Mouse (Mus musculus): ENCODE results near the gene Serpina3k. TPM values are rescaled to one million over a fixed set of nuclear protein-coding genes. Genes with fewer than 3 reads are reported as not detected.
"Not testable (repeated sequence)": the region's sequence is repeated elsewhere in the genome, so short reads cannot be mapped to it uniquely, and the experiment has no call there.

Gene Serpina3k
- total and polyA plus RNA-seq, 2 experiments from 2014 or later, result 0.05 TPM; not detected in 1

- DNase-seq (ENCODE audit: low spot score) (no peak), ATAC-seq (ENCODE audit: insufficient read depth, low read depth) (no peak)
- Histone ChIP-seq H3K9ac (replicated peaks; ENCODE audit: low read depth, low read length) (no peak overlapping the region), H3K4me1 (ENCODE audit: control insufficient read depth, insufficient read depth) (no peaks in the 10 kb centered on the region), H3K9me3 (replicated peaks; ENCODE audit: control insufficient read depth, low read length) (no peaks in the 10 kb centered on the region), H3K4me2 (ENCODE audit: low read depth, low read length) (no peak overlapping the region), H3K36me3 (replicated peaks; ENCODE audit: control insufficient read depth, insufficient read depth, low read length) (no peaks in the 10 kb centered on the region), H3K4me3 (ENCODE audit: low read depth, low read length) (no peak overlapping the region), H3K27me3 (ENCODE audit: control insufficient read depth, insufficient read depth, low read length) (no peaks in the 10 kb centered on the region), H3K27ac (ENCODE audit: low read depth) (no peak overlapping the region)
- WGBS, result 86% methylated on average over 11 of the region's 11 CpGs
- TF ChIP-seq CTCF (IDR thresholded peaks at IDR 0.05; ENCODE audit: low read depth) (no peak), EP300 (IDR thresholded peaks at IDR 0.05; ENCODE audit: low read depth) (no peak)
These were observed 41.6 kb downstream of the Serpina3k start for GRCm38 (mm10) chr12:104379856-104380255.

DNA sequence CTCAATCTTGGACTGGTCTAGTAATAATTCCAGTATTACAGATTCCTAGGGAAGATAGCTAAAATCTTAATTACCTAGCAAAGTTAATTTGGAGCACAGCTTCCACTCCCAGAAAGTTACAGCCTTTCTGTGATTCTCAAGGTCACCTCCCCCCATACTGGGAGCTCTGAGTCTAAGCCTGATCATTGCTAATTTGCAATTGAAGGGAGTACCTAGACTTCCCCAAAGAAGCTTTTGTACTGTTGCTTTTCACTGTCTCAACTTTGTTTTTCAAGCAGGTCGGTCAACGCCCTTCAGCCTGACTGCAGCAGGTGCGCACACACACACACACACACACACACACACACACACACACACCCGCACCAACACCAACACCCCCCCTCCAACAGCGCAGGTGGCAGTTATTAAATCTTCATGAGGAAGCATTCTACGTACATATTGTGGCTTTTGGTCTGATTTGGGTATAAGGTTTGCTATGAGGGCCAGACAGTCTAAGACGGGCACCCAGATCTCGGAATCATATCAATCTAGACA, 42.9 kb downstream of the Serpina3k start:
- not testable (repeated sequence) for H3K4me2 ChIP-seq (ENCODE audit: low read depth, low read length); H3K36me3 ChIP-seq (replicated peaks; ENCODE audit: control insufficient read depth, insufficient read depth, low read length); DNase-seq (ENCODE audit: low spot score); H3K9ac ChIP-seq (replicated peaks; ENCODE audit: low read depth, low read length); H3K9me3 ChIP-seq (replicated peaks; ENCODE audit: control insufficient read depth, low read length); H3K4me3 ChIP-seq (ENCODE audit: low read depth, low read length); ATAC-seq (ENCODE audit: insufficient read depth, low read depth); H3K27ac ChIP-seq (ENCODE audit: low read depth); H3K4me1 ChIP-seq (ENCODE audit: control insufficient read depth, insufficient read depth); H3K27me3 ChIP-seq (ENCODE audit: control insufficient read depth, insufficient read depth, low read length)
- 84% methylated on average over 8 of the region's 8 CpGs for WGBS

DNA sequence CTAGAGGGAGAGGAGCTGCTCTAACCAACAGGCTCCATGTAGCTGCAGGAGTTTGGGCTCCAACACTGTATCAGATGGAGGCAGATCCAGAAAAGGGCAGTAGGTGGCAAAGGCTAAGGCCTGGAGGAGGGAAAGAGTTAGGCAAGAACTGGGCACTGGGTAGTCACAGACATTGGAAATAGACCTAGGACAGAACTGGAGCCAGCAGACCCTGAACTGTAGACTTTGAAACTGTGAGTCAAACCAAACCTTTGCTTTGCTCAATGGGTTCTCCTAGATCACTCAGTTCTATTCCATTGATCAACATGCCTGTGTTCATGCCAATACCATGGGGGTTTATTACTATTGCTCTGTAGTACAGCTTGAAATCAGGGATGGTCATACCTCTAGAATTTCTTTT, 47.7 kb downstream of the Serpina3k start:
- not testable (repeated sequence) for H3K27ac ChIP-seq (ENCODE audit: low read depth); DNase-seq (ENCODE audit: low spot score); H3K9me3 ChIP-seq (replicated peaks; ENCODE audit: control insufficient read depth, low read length); H3K9ac ChIP-seq (replicated peaks; ENCODE audit: low read depth, low read length); H3K4me1 ChIP-seq (ENCODE audit: control insufficient read depth, insufficient read depth); ATAC-seq (ENCODE audit: insufficient read depth, low read depth); H3K27me3 ChIP-seq (ENCODE audit: control insufficient read depth, insufficient read depth, low read length); H3K36me3 ChIP-seq (replicated peaks; ENCODE audit: control insufficient read depth, insufficient read depth, low read length); H3K4me3 ChIP-seq (ENCODE audit: low read depth, low read length); H3K4me2 ChIP-seq (ENCODE audit: low read depth, low read length)

DNA sequence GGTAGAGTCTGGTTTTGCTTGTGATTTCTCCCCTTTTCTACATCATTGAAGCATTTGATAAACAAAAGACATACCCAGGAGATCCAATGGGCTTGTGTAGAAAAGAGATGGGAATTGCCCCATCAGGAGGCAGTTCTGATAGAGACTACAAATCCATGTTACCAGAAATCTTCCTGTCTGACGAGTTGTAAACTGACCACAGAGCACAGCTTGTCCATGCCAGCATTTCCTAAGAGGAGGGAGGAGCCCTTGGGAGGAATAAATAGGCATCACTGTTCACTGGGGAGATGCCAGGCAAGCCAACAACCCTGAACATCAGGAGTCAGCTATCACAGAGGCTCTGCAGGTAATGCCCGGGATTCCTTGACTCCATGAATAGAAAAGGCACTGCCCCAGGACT, 48.6 kb downstream of the Serpina3k start:
- not testable (repeated sequence) for DNase-seq (ENCODE audit: low spot score)

GRCm38 (mm10) chr12:104388477-104388876, 50.2 kb downstream of the Serpina3k start:
- ATAC-seq (ENCODE audit: insufficient read depth, low read depth), result no peak
- no peak for TF ChIP-seq EP300 (IDR thresholded peaks at IDR 0.05; ENCODE audit: low read depth)
- no peak for TF ChIP-seq CTCF (IDR thresholded peaks at IDR 0.05; ENCODE audit: low read depth)
- Histone ChIP-seq H3K9me3 (replicated peaks; ENCODE audit: control insufficient read depth, low read length) (no peaks in the 10 kb centered on the region), H3K27me3 (ENCODE audit: control insufficient read depth, insufficient read depth, low read length) (no peaks in the 10 kb centered on the region), H3K4me1 (ENCODE audit: control insufficient read depth, insufficient read depth) (no peaks in the 10 kb centered on the region), H3K27ac (ENCODE audit: low read depth) (no peak overlapping the region), H3K36me3 (replicated peaks; ENCODE audit: control insufficient read depth, insufficient read depth, low read length) (no peaks in the 10 kb centered on the region), H3K4me2 (ENCODE audit: low read depth, low read length) (no peak overlapping the region), H3K9ac (replicated peaks; ENCODE audit: low read depth, low read length) (no peak overlapping the region), H3K4me3 (ENCODE audit: low read depth, low read length) (no peak overlapping the region)
- DNase-seq (ENCODE audit: low spot score), result no peak

More for the DNA sequence above, 48.6 kb downstream of the Serpina3k start:
- H3K27ac ChIP-seq (ENCODE audit: low read depth); H3K36me3 ChIP-seq (replicated peaks; ENCODE audit: control insufficient read depth, insufficient read depth, low read length); H3K9me3 ChIP-seq (replicated peaks; ENCODE audit: control insufficient read depth, low read length); H3K4me2 ChIP-seq (ENCODE audit: low read depth, low read length); H3K4me3 ChIP-seq (ENCODE audit: low read depth, low read length); H3K27me3 ChIP-seq (ENCODE audit: control insufficient read depth, insufficient read depth, low read length); ATAC-seq (ENCODE audit: insufficient read depth, low read depth); H3K4me1 ChIP-seq (ENCODE audit: control insufficient read depth, insufficient read depth); H3K9ac ChIP-seq (replicated peaks; ENCODE audit: low read depth, low read length): not testable (repeated sequence)
- WGBS, result 37% methylated on average over 2 of the region's 2 CpGs

- H3K4me1 ChIP-seq (ENCODE audit: control insufficient read depth, insufficient read depth); H3K4me2 ChIP-seq (ENCODE audit: low read depth, low read length); H3K27me3 ChIP-seq (ENCODE audit: control insufficient read depth, insufficient read depth, low read length); ATAC-seq (ENCODE audit: insufficient read depth, low read depth); H3K4me3 ChIP-seq (ENCODE audit: low read depth, low read length); H3K27ac ChIP-seq (ENCODE audit: low read depth); DNase-seq (ENCODE audit: low spot score); H3K9ac ChIP-seq (replicated peaks; ENCODE audit: low read depth, low read length); H3K36me3 ChIP-seq (replicated peaks; ENCODE audit: control insufficient read depth, insufficient read depth, low read length); H3K9me3 ChIP-seq (replicated peaks; ENCODE audit: control insufficient read depth, low read length): not testable (repeated sequence)
- 30% methylated on average over 2 of the region's 2 CpGs for WGBS
These were observed 52.8 kb downstream of the Serpina3k start for GRCm38 (mm10) chr12:104391057-104391456.

Other genes starting within 250 kb of the Serpina3k start
- gene Serpina5, start 237.4 kb upstream of the Serpina3k start, total RNA-seq (2014; rRNA removed; ENCODE audit: low replicate concordance), result not detected in 2 replicates
- not detected in 2 replicates for gene Serpina5, start 237.4 kb upstream of the Serpina3k start, polyA plus RNA-seq (2015; fragmentation: Nextera tagmentation; extraction: Ambion mirVana)
- not detected in 2 replicates for gene Serpina3a, start 225.8 kb upstream of the Serpina3k start, total RNA-seq (2014; rRNA removed; ENCODE audit: low replicate concordance)
- gene Serpina3a, start 225.8 kb upstream of the Serpina3k start, polyA plus RNA-seq (2015; fragmentation: Nextera tagmentation; extraction: Ambion mirVana), result not detected in 2 replicates
- not detected in 2 replicates for gene Serpina3b, start 210.5 kb upstream of the Serpina3k start, total RNA-seq (2014; rRNA removed; ENCODE audit: low replicate concordance)
- gene Serpina3b, start 210.5 kb upstream of the Serpina3k start, polyA plus RNA-seq (2015; fragmentation: Nextera tagmentation; extraction: Ambion mirVana), result not detected in 2 replicates
- gene Serpina3c, start 184.6 kb upstream of the Serpina3k start, total RNA-seq (2014; rRNA removed; ENCODE audit: low replicate concordance), result 0.84 TPM in 1 of 2 replicates, not detected in the other
- gene Serpina3c, start 184.6 kb upstream of the Serpina3k start, polyA plus RNA-seq (2015; fragmentation: Nextera tagmentation; extraction: Ambion mirVana), result 0.07 and 0.11 TPM in 2 replicates
- not detected in 2 replicates for gene Serpina3f, start 123.9 kb upstream of the Serpina3k start, total RNA-seq (2014; rRNA removed; ENCODE audit: low replicate concordance)
- gene Serpina3f, start 123.9 kb upstream of the Serpina3k start, polyA plus RNA-seq (2015; fragmentation: Nextera tagmentation; extraction: Ambion mirVana), result 0.12 and 0.16 TPM in 2 replicates
- 6.9 and 12.6 TPM in 2 replicates for gene Serpina3g, start 102.2 kb upstream of the Serpina3k start, total RNA-seq (2014; rRNA removed; ENCODE audit: low replicate concordance)
- 3.3 and 3.4 TPM in 2 replicates for gene Serpina3g, start 102.2 kb upstream of the Serpina3k start, polyA plus RNA-seq (2015; fragmentation: Nextera tagmentation; extraction: Ambion mirVana)
- not detected in 2 replicates for gene Serpina3i, start 75.4 kb upstream of the Serpina3k start, total RNA-seq (2014; rRNA removed; ENCODE audit: low replicate concordance)
- 0.19 TPM in 1 of 2 replicates, not detected in the other for gene Serpina3i, start 75.4 kb upstream of the Serpina3k start, polyA plus RNA-seq (2015; fragmentation: Nextera tagmentation; extraction: Ambion mirVana)
- not detected in 2 replicates for gene Serpina3j, start 23.9 kb upstream of the Serpina3k start, total RNA-seq (2014; rRNA removed; ENCODE audit: low replicate concordance)
- not detected in 2 replicates for gene Serpina3j, start 23.9 kb upstream of the Serpina3k start, polyA plus RNA-seq (2015; fragmentation: Nextera tagmentation; extraction: Ambion mirVana)
- gene Serpina3m, start within 50 bp of the Serpina3k start, total RNA-seq (2014; rRNA removed; ENCODE audit: low replicate concordance), result 1.4 TPM in 1 of 2 replicates, not detected in the other
- gene Serpina3m, start within 50 bp of the Serpina3k start, polyA plus RNA-seq (2015; fragmentation: Nextera tagmentation; extraction: Ambion mirVana), result not detected in 2 replicates
- 1.7 and 3.5 TPM in 2 replicates for gene Serpina3n, start 68.2 kb downstream of the Serpina3k start, total RNA-seq (2014; rRNA removed; ENCODE audit: low replicate concordance)
- 0.37 and 0.54 TPM in 2 replicates for gene Serpina3n, start 68.2 kb downstream of the Serpina3k start, polyA plus RNA-seq (2015; fragmentation: Nextera tagmentation; extraction: Ambion mirVana)
- gene Gsc, start 134.8 kb downstream of the Serpina3k start, total RNA-seq (2014; rRNA removed; ENCODE audit: low replicate concordance), result not detected in 2 replicates
- gene Gsc, start 134.8 kb downstream of the Serpina3k start, polyA plus RNA-seq (2015; fragmentation: Nextera tagmentation; extraction: Ambion mirVana), result 0.21 TPM in 1 of 2 replicates, not detected in the other

Measured in heart, postnatal 0 days (tissue).